Mouse (Mus musculus) regulatory T cell (primary cell): ENCODE measurements around the gene Nemp2.
"Not testable (repeated sequence)": the region's sequence is repeated elsewhere in the genome, so short reads cannot be mapped to it uniquely, and the experiment has no call there.

Experiments used
- in situ Hi-C: fragments of 300-600 bp; cut with MboI, MseI; formaldehyde crosslinking; loops from one replicate; pipeline ENCODE4 v1.15.1; 2025; ENCODE audit warnings: high pct_unique_total_duplicates

The Nemp2 gene

GRCm38 (mm10) chr1:52653366-52653765 lies 22.9 kb downstream of the Nemp2 start:
- in situ Hi-C loops: loop anchor here (5.0 kb wide), 3 partner anchors 94 to 379 kb away; no protein-coding TSS in a partner anchor

DNA sequence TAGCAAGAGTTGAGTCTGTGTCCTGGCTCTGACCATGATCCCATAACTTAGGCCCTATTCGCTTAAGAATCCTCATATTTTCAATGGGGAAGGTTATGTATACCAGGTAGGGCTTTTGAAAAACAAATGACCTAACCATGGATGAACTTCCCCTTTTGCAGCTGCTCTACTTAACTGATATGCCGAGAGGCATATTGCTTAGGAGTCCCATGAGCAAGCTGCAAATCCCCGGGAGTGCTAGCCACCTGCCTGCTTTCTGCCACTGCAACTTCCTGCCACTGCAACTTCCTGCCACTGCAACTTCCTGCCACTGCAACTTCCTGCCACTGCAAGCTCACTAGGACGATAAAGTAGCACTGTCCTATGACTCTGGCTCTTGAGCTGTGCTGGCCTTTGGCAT lies 24.6 kb downstream of the Nemp2 start:
- in situ Hi-C loops: no loop called here

- in situ Hi-C loops: no loop called here
Observed at GRCm38 (mm10) chr1:52658160-52658559, 27.7 kb downstream of the Nemp2 start.

DNA sequence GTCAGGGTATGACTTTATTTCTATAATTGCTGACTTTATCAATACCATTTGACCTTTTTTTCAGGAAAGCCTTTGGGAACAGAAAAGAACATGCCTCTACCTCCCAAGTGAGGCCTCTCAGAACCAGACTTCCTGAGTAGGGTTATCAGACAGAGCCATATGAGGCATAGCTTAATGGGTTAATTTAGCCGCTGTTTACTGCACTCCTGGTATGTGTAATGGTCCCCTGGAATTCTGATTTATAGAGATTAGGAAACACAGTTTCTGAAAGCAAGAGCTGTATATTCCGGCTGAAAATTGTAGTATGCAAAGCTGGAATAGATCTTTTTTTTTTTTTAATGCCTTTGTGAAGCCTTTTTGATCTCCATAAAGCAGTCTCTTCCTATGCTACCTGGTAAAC lies 29.8 kb downstream of the Nemp2 start:
- in situ Hi-C loops: no loop called here

- in situ Hi-C loops: no loop called here
Observed at GRCm38 (mm10) chr1:52660765-52661164, 30.3 kb downstream of the Nemp2 start.

GRCm38 (mm10) chr1:52663228-52663627 lies 32.7 kb downstream of the Nemp2 start:
- in situ Hi-C loops: no loop called here

GRCm38 (mm10) chr1:52668743-52669323 lies 38.3 kb downstream of the Nemp2 start:
- in situ Hi-C loops: no loop called here

DNA sequence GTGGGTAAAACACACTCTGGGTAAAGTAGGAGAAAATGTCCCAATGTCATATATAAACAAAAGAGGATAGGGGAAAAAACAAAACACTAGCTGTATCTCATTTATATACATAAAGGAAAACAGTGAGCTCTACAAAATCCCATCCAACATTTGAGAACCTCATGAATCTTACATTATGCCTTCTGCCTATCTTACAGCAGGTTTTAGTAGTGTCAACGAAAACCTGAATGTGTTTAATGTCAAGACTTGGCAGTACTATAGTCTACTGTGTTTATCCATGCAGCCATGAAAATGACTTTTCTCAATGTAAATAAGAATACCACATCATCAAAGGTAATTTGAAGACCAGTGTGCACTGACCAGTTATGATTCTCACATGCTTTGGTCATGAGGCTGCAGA lies 39.4 kb downstream of the Nemp2 start:
- in situ Hi-C loops: no loop called here

- in situ Hi-C loops: no loop called here
Observed at GRCm38 (mm10) chr1:52675561-52676551, 45.4 kb downstream of the Nemp2 start.

DNA sequence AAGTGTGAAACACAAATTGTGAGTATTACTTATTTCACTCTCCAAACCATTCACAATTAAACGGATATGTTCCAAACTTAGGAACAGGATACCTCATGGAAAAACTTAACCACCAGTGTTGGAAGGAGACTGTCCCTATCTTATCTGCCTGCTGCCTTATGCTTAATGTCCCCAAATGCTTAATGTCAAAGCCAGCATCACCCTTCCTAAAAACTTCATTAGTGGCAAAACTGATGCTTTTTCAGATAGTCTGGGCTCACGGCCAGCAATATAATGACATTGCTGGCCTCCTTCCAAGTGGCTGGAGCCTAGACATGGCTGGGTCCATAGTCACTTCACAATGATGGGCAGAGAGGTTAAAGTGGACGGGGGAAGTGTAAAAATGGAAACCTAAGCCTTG lies 46.1 kb downstream of the Nemp2 start:
- in situ Hi-C loops: no loop called here

- in situ Hi-C loops: no loop called here
Observed at GRCm38 (mm10) chr1:52683550-52683949, 53.0 kb downstream of the Nemp2 start.

- in situ Hi-C loops: no loop called here
Observed at GRCm38 (mm10) chr1:52687636-52688035, 57.1 kb downstream of the Nemp2 start.

GRCm38 (mm10) chr1:52694456-52694855 lies 64.0 kb downstream of the Nemp2 start:
- in situ Hi-C loops: not testable (repeated sequence)
